Mouse (Mus musculus): Measurements from ENCODE around the gene Itpkb. TPM values are rescaled to one million over a fixed set of nuclear protein-coding genes. Genes with fewer than 3 reads are reported as not detected.
A peak's percentile ranks its signal among the peaks of the same experiment; 100 is the strongest.

The Itpkb gene
- 10 to 100 TPM; 45.6 to 76.4 TPM for total RNA-seq (2021)
- 22.6 and 25.3 TPM in 2 replicates for polyA plus RNA-seq (2012; rRNA removed)
- long read RNA-seq, full-length matches to known transcripts: 1 of 24 reads
- long read RNA-seq, partial matches to known transcripts: 22 of 24 reads
- long read RNA-seq, other reads (novel, unspliced or antisense): 1 of 24 reads

GRCm38 (mm10) chr1:180330145-180330706 is at the start of gene Itpkb:
Gene Itpkb, plus strand, starts transcription at chr1:180330485.
- peak; percentile 87 for DNase-seq

GRCm38 (mm10) chr1:180282581-180282980 is 47.7 kb upstream of the Itpkb start:
- DNase-seq: no peak

- DNase-seq: peak; percentile 59
Measured at GRCm38 (mm10) chr1:180283813-180284768, 46.2 kb upstream of the Itpkb start.

- DNase-seq: peak; percentile 27
Measured at GRCm38 (mm10) chr1:180286081-180286831, 44.0 kb upstream of the Itpkb start.

- DNase-seq: no peak
Measured at GRCm38 (mm10) chr1:180288227-180288626, 42.1 kb upstream of the Itpkb start.

GRCm38 (mm10) chr1:180288872-180289468 is 41.3 kb upstream of the Itpkb start:
- DNase-seq: no peak

GRCm38 (mm10) chr1:180289788-180290187 is 40.5 kb upstream of the Itpkb start:
- DNase-seq: no peak

GRCm38 (mm10) chr1:180290358-180290757 is 39.9 kb upstream of the Itpkb start:
- DNase-seq: no peak

GRCm38 (mm10) chr1:180296088-180296487 is 34.2 kb upstream of the Itpkb start:
- DNase-seq: no peak

- DNase-seq: no peak
Measured at GRCm38 (mm10) chr1:180299697-180300096, 30.6 kb upstream of the Itpkb start.

GRCm38 (mm10) chr1:180300292-180300691 is 30.0 kb upstream of the Itpkb start:
- no peak for DNase-seq

- no peak for DNase-seq
Measured at GRCm38 (mm10) chr1:180300997-180301396, 29.3 kb upstream of the Itpkb start.

- peak; percentile 55 for DNase-seq
Measured at GRCm38 (mm10) chr1:180302253-180303120, 27.8 kb upstream of the Itpkb start.

- DNase-seq: no peak
Measured at GRCm38 (mm10) chr1:180303600-180303999, 26.7 kb upstream of the Itpkb start.

- DNase-seq: no peak
Measured at GRCm38 (mm10) chr1:180306889-180307288, 23.4 kb upstream of the Itpkb start.

GRCm38 (mm10) chr1:180307661-180308060 is 22.6 kb upstream of the Itpkb start:
- peak; percentile 39 for DNase-seq

GRCm38 (mm10) chr1:180308897-180309296 is 21.4 kb upstream of the Itpkb start:
- no peak for DNase-seq

- no peak for DNase-seq
Measured at GRCm38 (mm10) chr1:180312286-180312685, 18.0 kb upstream of the Itpkb start.

- peak; percentile 88 for DNase-seq
Measured at GRCm38 (mm10) chr1:180312792-180313311, 17.4 kb upstream of the Itpkb start.

Measured in adrenal gland, adult 2 months (tissue).